20 mouse cellular contexts compared by ENCODE assay signal in genomic region chr2:105801536-105801935, GRCm38 (mm10).
DNase-seq lines count a peak whose midpoint lies in the region; ATAC-seq and TF ChIP-seq lines count a peak whose summit lies in the region.
"Had no signal": no experiment of that assay in that cellular context is flagged by ENCODE, and none has a peak within 500 bp of the region (broad histone marks: within the 10 kb centered on the region; RNA-seq: fewer than 3 reads in every experiment).

No protein-coding gene starts in this region.

- peaks cover 6% of the 10 kb centered on the region; the same call in 1 of the 2 replicates for H3K4me1 ChIP-seq in forebrain, embryonic 12.5 days
- H3K4me1 ChIP-seq in forebrain, embryonic 11.5 days (replicated peaks; ENCODE audit: control insufficient read depth, insufficient read depth, low read length), result no peaks in the 10 kb centered on the region
- H3K4me1 ChIP-seq in kidney, adult 2 months (ENCODE audit: control insufficient read depth, insufficient read depth, low read length), result peaks cover 3% of the 10 kb centered on the region; the same call in 1 of the 2 replicates
- peaks cover 18% of the 10 kb centered on the region for H3K4me1 ChIP-seq in forebrain, embryonic 15.5 days
- H3K4me1 ChIP-seq: embryonic facial prominence, embryonic 13.5 days; heart, embryonic 15.5 days had no signal

- no peak overlapping the region for H3K4me2 ChIP-seq in forebrain, embryonic 12.5 days
- H3K4me2 ChIP-seq in forebrain, embryonic 11.5 days (ENCODE audit: low read depth, low read length, severe bottlenecking), result no peak overlapping the region
- no peak overlapping the region for H3K4me2 ChIP-seq in forebrain, embryonic 15.5 days (replicated peaks)
- H3K4me2 ChIP-seq: embryonic facial prominence, embryonic 13.5 days; heart, embryonic 11.5 days; heart, embryonic 15.5 days; hindbrain, embryonic 14.5 days had no signal

- peak; percentile 39 for DNase-seq in cerebellum, adult 9-10 months
- DNase-seq in cerebellum, adult 9-11 months, result no peak
- DNase-seq in forebrain, embryonic 11.5 days (ENCODE audit: low spot score), result no peak
- DNase-seq in kidney, adult 2 months, result peak; percentile 7
- DNase-seq in kidney, postnatal 10 days, result no peak
- no peak for DNase-seq in layer of hippocampus, postnatal 25 days (ENCODE audit: extremely low spot score in 1 of 2, low spot score in 1 of 2)
- DNase-seq: adrenal gland, postnatal 14 days; gastrocnemius, postnatal 10 days; heart, adult 2 months; heart, postnatal 14 days had no signal

- no peaks in the 10 kb centered on the region for H3K27me3 ChIP-seq in forebrain, embryonic 12.5 days
- no peaks in the 10 kb centered on the region for H3K27me3 ChIP-seq in forebrain, embryonic 11.5 days (ENCODE audit: control insufficient read depth, insufficient read depth, low read length)
- no peaks in the 10 kb centered on the region for H3K27me3 ChIP-seq in kidney, adult 2 months (replicated peaks; ENCODE audit: control insufficient read depth, insufficient read depth, low read length)
- no peaks in the 10 kb centered on the region for H3K27me3 ChIP-seq in forebrain, embryonic 15.5 days
- H3K27me3 ChIP-seq: CH12.LX; embryonic facial prominence, embryonic 13.5 days; heart, embryonic 15.5 days; Patski had no signal

- WGBS in forebrain, embryonic 12.5 days, result 41% methylated on average over 6 of the region's 6 CpGs
- WGBS in forebrain, embryonic 11.5 days, result 49% methylated on average over 6 of the region's 6 CpGs
- 70% methylated on average over 6 of the region's 6 CpGs for WGBS in kidney, adult 2 months
- 27% methylated on average over 6 of the region's 6 CpGs for WGBS in forebrain, embryonic 15.5 days

- no peak for ATAC-seq in forebrain, embryonic 12.5 days (ENCODE audit: low FRiP score)
- no peak for ATAC-seq in forebrain, embryonic 11.5 days (replicated peaks; ENCODE audit: low FRiP score)
- peak; percentile 46 for ATAC-seq in forebrain, embryonic 15.5 days (replicated peaks)
- ATAC-seq: activated CD4-positive, CD25-positive, alpha-beta regulatory T cell, adult 4 months; intestine, embryonic 16.5 days; Patski had no signal

- H3K27ac ChIP-seq in forebrain, embryonic 12.5 days, result 0 out of 2 replicates have a peak overlapping the region, but pooled peaks have one; percentile 36
- no peak overlapping the region for H3K27ac ChIP-seq in forebrain, embryonic 11.5 days (ENCODE audit: low read depth, low read length)
- H3K27ac ChIP-seq in kidney, adult 2 months (ENCODE audit: insufficient read depth, low read depth, low read length), result 0 out of 2 replicates have a peak overlapping the region, but pooled peaks have one; percentile 16
- H3K27ac ChIP-seq in forebrain, embryonic 15.5 days (replicated peaks), result peak overlapping the region; percentile 37; the same call in 1 of the 2 replicates
- H3K27ac ChIP-seq: embryonic facial prominence, embryonic 13.5 days; heart, adult 2 months; heart, embryonic 15.5 days; hindbrain, embryonic 14.5 days had no signal

- no peak overlapping the region for H3K9ac ChIP-seq in forebrain, embryonic 12.5 days
- no peak overlapping the region for H3K9ac ChIP-seq in forebrain, embryonic 11.5 days (ENCODE audit: low read length)
- H3K9ac ChIP-seq in forebrain, embryonic 15.5 days (replicated peaks), result no peak overlapping the region
- H3K9ac ChIP-seq: embryonic facial prominence, embryonic 13.5 days; heart, embryonic 15.5 days; hindbrain, embryonic 14.5 days had no signal

- TF ChIP-seq CTCF in kidney, adult 2 months (conservative IDR thresholded peaks at IDR 0.05; ENCODE audit: insufficient read depth, insufficient read length, low read depth, low read length), result no peak

- no peak overlapping the region for H3K4me3 ChIP-seq in forebrain, embryonic 12.5 days (replicated peaks)
- no peak overlapping the region for H3K4me3 ChIP-seq in forebrain, embryonic 11.5 days (ENCODE audit: low read depth, low read length)
- no peak overlapping the region for H3K4me3 ChIP-seq in kidney, adult 2 months (ENCODE audit: insufficient read depth, low read depth, low read length)
- H3K4me3 ChIP-seq in forebrain, embryonic 15.5 days, result no peak overlapping the region
- H3K4me3 ChIP-seq: embryonic facial prominence, embryonic 13.5 days; heart, adult 2 months; heart, embryonic 15.5 days had no signal

- no peaks in the 10 kb centered on the region for H3K9me3 ChIP-seq in forebrain, embryonic 12.5 days
- H3K9me3 ChIP-seq in forebrain, embryonic 11.5 days (ENCODE audit: control insufficient read depth, low read length), result no peaks in the 10 kb centered on the region
- H3K9me3 ChIP-seq in forebrain, embryonic 15.5 days, result no peaks in the 10 kb centered on the region
- H3K9me3 ChIP-seq: embryonic facial prominence, embryonic 13.5 days; heart, embryonic 15.5 days had no signal

- no peaks in the 10 kb centered on the region for H3K36me3 ChIP-seq in forebrain, embryonic 12.5 days (replicated peaks)
- H3K36me3 ChIP-seq in forebrain, embryonic 11.5 days (ENCODE audit: control insufficient read depth, insufficient read depth, low read length), result no peaks in the 10 kb centered on the region
- H3K36me3 ChIP-seq in kidney, adult 2 months (ENCODE audit: control insufficient read depth, insufficient read depth, low read length), result no peaks in the 10 kb centered on the region
- no peaks in the 10 kb centered on the region for H3K36me3 ChIP-seq in forebrain, embryonic 15.5 days
- H3K36me3 ChIP-seq: embryonic facial prominence, embryonic 13.5 days; heart, embryonic 15.5 days had no signal

- no peak for TF ChIP-seq POLR2A in kidney, adult 2 months (IDR thresholded peaks at IDR 0.05; ENCODE audit: low read depth, low read length)

Comparison
In these comparisons a context has a peak if more than half of its experiments do, and no peak if none do; other contexts are left out.
1. DNase-seq: peak in cerebellum, adult 9-10 months (single experiment) and kidney, adult 2 months (single experiment); none in cerebellum, adult 9-11 months (single experiment), forebrain, embryonic 11.5 days (single experiment), kidney, postnatal 10 days (single experiment) and layer of hippocampus, postnatal 25 days (0 of 2).